Mouse (Mus musculus) B cell, adult 67 days (primary cell): Measurements from ENCODE around the gene Olfr1100. TPM values are rescaled to one million over a fixed set of nuclear protein-coding genes. Genes with fewer than 3 reads are reported as not detected.

Source experiments
- total RNA-seq, 2 experiments: library from RNA; stranded (reverse); gene quantifications; 4 replicates each; pipeline ENCODE4 v1.2.4; 2023

The Olfr1100 gene
- total RNA-seq: not detected

DNA sequence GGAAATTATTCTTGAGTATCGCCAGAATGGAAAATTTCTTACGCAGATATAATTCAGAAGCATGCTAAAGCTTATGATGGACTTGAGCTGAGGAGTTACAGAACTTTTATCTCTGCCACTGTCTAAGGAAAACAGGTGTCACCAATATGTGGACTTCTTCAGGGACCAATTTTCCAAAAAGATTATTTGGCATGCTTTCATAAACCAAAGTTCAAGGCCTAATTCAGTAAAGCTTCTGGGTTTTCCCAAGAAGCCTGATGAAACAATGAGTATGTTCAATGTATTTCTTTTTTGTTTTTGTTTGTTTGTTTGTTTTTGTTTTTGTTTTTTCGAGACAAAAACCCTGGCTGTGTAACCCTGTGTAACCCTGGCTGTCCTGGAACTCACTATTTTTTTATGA lies at the start of gene Olfr1100:
Gene Olfr1100 (minus strand): TSS at position 101 of the 400 bp plus-strand sequence.

DNA sequence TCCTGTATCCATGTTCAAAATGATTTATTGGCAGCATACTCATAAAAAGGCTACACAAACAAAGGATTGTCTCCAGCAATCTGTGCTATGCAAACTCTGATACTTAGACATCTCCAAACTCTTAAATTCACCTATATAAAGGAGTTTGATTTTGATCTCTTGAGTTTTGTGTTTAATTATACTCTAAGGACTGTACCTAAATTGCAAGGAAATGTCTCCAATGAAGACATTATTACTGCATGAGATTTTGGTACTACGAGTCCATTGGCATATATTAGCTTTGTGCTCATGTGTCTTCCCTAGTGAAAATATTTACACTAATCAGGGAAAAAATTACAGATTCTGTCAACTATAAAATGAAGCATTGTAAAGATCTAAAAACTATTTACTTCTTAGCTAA lies 47.2 kb upstream of the Olfr1100 start, which contains the start of gene Olfr1104:
Gene Olfr1104 (minus strand): TSS at position 101 of the 400 bp plus-strand sequence.

DNA sequence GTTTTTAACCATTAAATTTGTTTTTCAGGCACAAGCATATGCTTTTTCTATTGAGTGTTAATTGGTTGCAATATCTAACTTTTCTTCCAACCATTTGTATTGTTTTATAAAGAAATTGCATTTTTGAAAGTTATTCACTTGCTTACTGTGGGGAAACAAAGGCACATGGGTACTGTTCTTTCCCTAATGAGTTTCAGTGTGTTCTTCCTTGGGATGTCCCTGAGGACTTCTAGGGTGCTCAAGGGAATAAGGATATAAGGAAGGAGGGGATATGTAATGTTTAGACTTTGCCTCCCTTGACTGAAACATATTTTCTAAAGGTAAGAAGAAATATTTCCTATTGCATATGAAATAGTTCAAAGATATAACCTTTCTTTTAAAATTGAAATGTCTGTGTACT lies 18.3 kb upstream of the Olfr1100 start, which contains the start of gene Olfr1102:
Gene Olfr1102 (plus strand): TSS at position 301 of the 400 bp plus-strand sequence.

DNA sequence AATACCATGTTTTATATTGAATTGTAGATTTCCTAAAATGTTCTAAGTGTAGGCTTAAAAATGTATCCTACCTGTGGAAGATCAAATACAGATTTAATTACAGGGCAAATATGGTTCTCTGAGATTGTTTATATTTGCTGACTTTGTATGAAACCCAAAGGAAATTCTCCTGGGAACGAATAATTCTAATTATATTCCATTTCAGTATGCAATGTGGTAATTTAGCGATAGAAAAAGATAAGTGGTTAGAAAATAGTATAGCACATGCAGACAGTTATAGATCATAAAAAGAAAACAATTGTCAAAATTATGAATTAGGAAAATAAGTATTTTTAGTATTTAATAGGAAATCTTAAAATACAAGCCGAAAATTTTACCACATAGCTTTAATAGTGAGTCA lies 11.4 kb upstream of the Olfr1100 start, which contains the start of gene Olfr1101:
Gene Olfr1101 (minus strand): TSS at position 101 of the 400 bp plus-strand sequence.

DNA sequence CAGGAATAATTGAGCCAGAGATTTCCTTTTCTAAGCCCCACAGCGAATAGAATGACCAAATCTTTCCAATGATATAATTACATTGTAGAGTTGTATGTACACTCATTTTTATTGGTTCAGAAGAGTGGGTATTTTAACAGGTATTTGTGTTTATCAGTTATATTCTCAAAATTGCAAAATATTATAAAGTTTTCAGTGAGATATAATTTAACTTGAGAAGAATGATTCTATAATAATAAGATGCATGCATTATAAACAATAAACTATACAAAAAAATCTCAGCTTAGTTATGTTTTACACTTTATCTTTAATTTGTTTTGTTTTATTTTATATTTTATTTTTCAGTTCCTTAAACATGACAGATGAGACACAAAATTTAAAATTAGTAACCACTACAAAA lies 19.2 kb downstream of the Olfr1100 start, which contains the start of gene Olfr1099:
Gene Olfr1099 (minus strand): TSS at position 101 of the 400 bp plus-strand sequence.

Other genes with a start within 250 kb of the Olfr1100 start
- gene Olfr1089, start 246.3 kb downstream of the Olfr1100 start, total RNA-seq: not detected
- gene Olfr1090, start 221.0 kb downstream of the Olfr1100 start, total RNA-seq: not detected
- gene Olfr1093, start 197.5 kb downstream of the Olfr1100 start, total RNA-seq: not detected
- gene Olfr141, start 169.9 kb downstream of the Olfr1100 start, total RNA-seq: not detected
- gene Olfr1094, start 155.3 kb downstream of the Olfr1100 start, total RNA-seq: not detected
- gene Olfr1095, start 128.3 kb downstream of the Olfr1100 start, total RNA-seq: not detected
- not detected for gene Gm13723, start 105.2 kb downstream of the Olfr1100 start, total RNA-seq
- gene Olfr1097, start 87.7 kb downstream of the Olfr1100 start, total RNA-seq: not detected
- not detected for gene Olfr1098, start 55.4 kb downstream of the Olfr1100 start, total RNA-seq
- not detected for gene Olfr1099, start 19.3 kb downstream of the Olfr1100 start, total RNA-seq
- gene Olfr1101, start 11.3 kb upstream of the Olfr1100 start, total RNA-seq: not detected
- not detected for gene Olfr1102, start 18.4 kb upstream of the Olfr1100 start, total RNA-seq
- gene Olfr1104, start 47.1 kb upstream of the Olfr1100 start, total RNA-seq: not detected
- not detected for gene Olfr1105, start 56.6 kb upstream of the Olfr1100 start, total RNA-seq
- not detected for gene Olfr1106, start 72.3 kb upstream of the Olfr1100 start, total RNA-seq
- not detected for gene Olfr1107, start 95.9 kb upstream of the Olfr1100 start, total RNA-seq
- gene Olfr1109, start 116.1 kb upstream of the Olfr1100 start, total RNA-seq: not detected
- not detected for gene Olfr259, start 134.6 kb upstream of the Olfr1100 start, total RNA-seq
- not detected for gene Olfr1110, start 160.3 kb upstream of the Olfr1100 start, total RNA-seq
- gene Olfr1111, start 172.7 kb upstream of the Olfr1100 start, total RNA-seq: not detected
- gene Olfr1112, start 207.8 kb upstream of the Olfr1100 start, total RNA-seq: not detected
- not detected for gene Olfr1113, start 229.0 kb upstream of the Olfr1100 start, total RNA-seq